Mouse (Mus musculus) hematopoietic stem cell, adult 5-6 weeks (primary cell): ENCODE data around the gene Ptpro. TPM values are rescaled to one million over a fixed set of nuclear protein-coding genes. Genes with fewer than 3 reads are reported as not detected.
A peak's percentile ranks its signal among the peaks of the same experiment; 100 is the strongest.

Source experiments
- ATAC-seq, 2 experiments: fragments of 125-278 bp in 1 of 2; replicated peaks in 1 of 2; 2 replicates each; pipeline ENCODE4 v1.8.0; 2016 to 2017; ENCODE audit warnings: inconsistent platforms in 2 of 2, mild to moderate bottlenecking in 2 of 2, moderate number of reproducible peaks in 2 of 2, low read depth in 1 of 2, moderate TSS enrichment in 1 of 2; ENCODE audit not compliant: low FRiP score in 2 of 2, poor library complexity in 2 of 2, severe bottlenecking in 2 of 2, insufficient read depth in 1 of 2, low TSS enrichment in 1 of 2
- total RNA-seq: library from RNA; stranded (forward); fragments of 172-1452, 232-1000 nt; gene quantifications from 2 replicates; pipeline ENCODE4 v1.2.3, GENCODE M21; 2017

Ptpro gene
- total RNA-seq, 1 experiment from 2014 or later = 3.1 TPM

GRCm38 (mm10) chr6:137498781-137499180 is 246.7 kb downstream of the Ptpro start:
- ATAC-seq = no peak

DNA sequence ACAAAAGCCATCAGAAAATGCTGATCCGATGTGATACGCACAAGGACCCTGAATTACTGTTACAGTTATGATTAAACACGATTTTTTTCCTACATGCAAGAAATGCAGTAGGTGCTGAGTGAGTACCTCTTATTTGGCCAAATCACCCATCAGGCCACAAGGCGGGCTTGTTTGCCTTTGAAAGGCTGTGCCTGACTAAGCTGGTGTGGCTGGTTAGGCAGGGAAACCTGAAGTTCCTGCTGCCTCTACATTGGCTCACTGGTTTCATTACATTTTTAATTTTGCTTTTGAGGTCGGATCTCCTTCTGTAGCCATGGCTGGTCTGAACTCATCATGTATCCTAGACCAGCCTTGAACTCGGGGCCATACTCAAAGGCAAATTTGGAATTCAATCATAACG is 250.9 kb downstream of the Ptpro start:
- ATAC-seq = no peak

GRCm38 (mm10) chr6:137503462-137503861 is 251.3 kb downstream of the Ptpro start:
- ATAC-seq = no peak; a peak in 1 of 4 replicates

DNA sequence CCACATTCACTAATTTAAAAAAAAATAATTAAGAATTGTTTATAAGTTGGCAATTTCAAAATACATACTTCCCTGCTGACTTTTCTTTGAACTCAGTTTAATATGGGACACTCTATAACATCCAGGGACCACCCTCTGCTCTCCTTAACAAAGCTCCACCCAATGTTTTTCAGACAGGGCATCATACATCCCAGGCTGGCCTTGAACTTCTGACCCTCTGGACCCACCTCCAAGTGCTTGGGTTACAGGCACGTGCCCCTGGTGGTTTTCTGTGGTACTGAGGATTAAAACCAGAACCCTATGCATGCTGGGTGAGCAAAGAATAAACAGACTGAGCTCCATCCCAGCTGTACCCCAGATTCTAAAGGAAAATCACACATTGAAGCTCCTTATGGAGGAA is 251.9 kb downstream of the Ptpro start:
- no peak for ATAC-seq

DNA sequence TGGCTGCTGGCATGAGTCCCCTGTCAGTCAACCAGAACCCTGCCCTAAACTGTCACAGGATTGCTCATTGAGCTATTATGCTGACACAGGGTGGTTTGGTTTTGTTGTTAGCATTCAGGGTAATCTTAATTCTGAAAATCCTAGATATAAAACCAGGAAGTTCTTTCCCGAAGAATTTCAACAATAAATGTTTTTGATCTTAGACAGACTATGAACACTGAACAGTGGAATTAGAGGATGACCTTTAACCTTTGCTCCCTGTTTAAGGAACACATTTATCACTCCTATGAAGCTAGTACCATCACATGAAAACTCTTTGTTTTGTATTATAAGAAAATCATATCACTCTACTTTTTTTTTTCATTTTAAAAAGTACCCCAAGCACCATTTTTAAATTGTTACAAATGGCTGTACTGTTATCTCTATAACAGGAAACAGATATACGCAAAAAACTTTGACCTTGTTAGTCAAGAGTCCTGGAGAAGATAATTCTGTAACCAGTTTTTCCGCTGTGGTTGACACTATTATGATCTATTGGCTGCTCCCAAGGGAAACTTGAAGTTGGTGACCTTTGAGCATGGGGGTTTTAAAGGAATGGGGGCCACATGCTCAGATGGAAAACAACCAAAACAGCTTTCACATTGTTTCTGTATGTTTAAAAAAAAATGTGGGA is 253.6 kb downstream of the Ptpro start:
- no peak for ATAC-seq

DNA sequence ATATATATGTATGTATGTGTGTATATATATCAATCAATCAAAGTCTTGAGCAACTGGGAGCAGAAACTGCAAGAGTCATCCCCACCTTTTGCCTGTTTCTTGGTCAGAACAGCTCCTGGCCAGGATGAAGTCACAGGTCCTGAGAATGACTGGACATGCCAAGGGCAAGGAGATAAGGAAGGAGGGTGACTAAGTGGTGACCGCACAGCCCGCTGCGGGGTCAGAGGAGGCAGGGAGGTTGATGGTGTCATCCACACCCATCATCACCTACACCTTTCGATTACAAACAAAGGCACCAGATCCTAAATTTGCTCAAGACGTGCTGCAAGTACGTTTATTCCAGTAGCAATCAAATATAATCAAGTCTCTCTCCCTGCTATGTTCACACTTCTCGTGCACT is 254.4 kb downstream of the Ptpro start:
- ATAC-seq = no peak

- ATAC-seq = no peak
Observed at GRCm38 (mm10) chr6:137508936-137509335, 256.8 kb downstream of the Ptpro start.

- ATAC-seq = no peak
Observed at GRCm38 (mm10) chr6:137509341-137510045, 257.4 kb downstream of the Ptpro start.

DNA sequence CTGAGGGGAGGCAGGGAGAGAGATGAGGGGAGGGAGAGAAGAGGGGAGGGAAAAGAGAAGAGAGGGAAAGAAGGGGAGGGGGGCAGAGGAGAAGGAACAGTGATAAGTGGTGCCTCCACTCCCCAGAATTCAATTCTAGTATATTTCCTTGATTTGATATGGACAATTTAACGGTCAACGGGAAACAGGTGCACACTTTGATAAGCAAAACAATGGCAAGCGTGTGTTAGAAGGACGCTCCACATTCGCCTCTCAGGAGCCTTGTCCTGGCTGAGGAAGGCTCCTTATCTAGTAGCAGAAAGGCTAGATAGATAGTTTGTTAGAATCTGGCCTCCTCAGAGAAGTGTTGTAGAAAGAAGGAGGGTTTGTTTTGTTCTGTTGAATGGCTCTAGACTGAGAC is 260.6 kb downstream of the Ptpro start:
- ATAC-seq = peak; percentile 7 to 15; a peak in 2 of 4 replicates

Other genes with a start within 250 kb of the Ptpro start
- not detected in 2 replicates for gene Rerg, start 81.8 kb upstream of the Ptpro start, total RNA-seq